Mouse (Mus musculus): ENCODE measurements around the gene Olfr1419. TPM values are rescaled to one million over a fixed set of nuclear protein-coding genes. Genes with fewer than 3 reads are reported as not detected.

Olfr1419 gene
- total and polyA plus RNA-seq, 2 experiments from 2014 or later = not detected

- no peak within 1 kb of the TSS for H3K4me3 ChIP-seq (ENCODE audit: low read depth, low read length)
- H3K27me3 ChIP-seq (ENCODE audit: control insufficient read depth, insufficient read depth, low read length) = no peaks in the 10 kb centered on the region
- H3K4me2 ChIP-seq (ENCODE audit: low read depth, low read length) = no peak within 1 kb of the TSS
- no peaks in the 10 kb centered on the region for H3K4me1 ChIP-seq (ENCODE audit: control insufficient read depth, insufficient read depth)
- H3K27ac ChIP-seq (ENCODE audit: low read depth) = no peak within 1 kb of the TSS
- H3K9ac ChIP-seq (replicated peaks; ENCODE audit: low read depth, low read length) = no peak within 1 kb of the TSS
- no peaks in the 10 kb centered on the region for H3K36me3 ChIP-seq (replicated peaks; ENCODE audit: control insufficient read depth, insufficient read depth, low read length)
- TF ChIP-seq EP300 (IDR thresholded peaks at IDR 0.05; ENCODE audit: low read depth) = no peak
- no peak for TF ChIP-seq CTCF (IDR thresholded peaks at IDR 0.05; ENCODE audit: low read depth)
- no peaks in the 10 kb centered on the region for H3K9me3 ChIP-seq (replicated peaks; ENCODE audit: control insufficient read depth, low read length)
- 84% methylated on average over 1 of the region's 1 CpGs for WGBS
- DNase-seq (ENCODE audit: low spot score) = no peak
- no peak for ATAC-seq (ENCODE audit: insufficient read depth, low read depth)
Measured at GRCm38 (mm10) chr19:11860966-11861365, 13.9 kb downstream of the Olfr1419 start, which contains the start of gene Olfr1418. TSS of gene Olfr1418 (minus strand) at chr19:11861066.

- ATAC-seq (ENCODE audit: insufficient read depth, low read depth) (no peak), DNase-seq (ENCODE audit: low spot score) (no peak)
- no peak overlapping the region for H3K9ac ChIP-seq (replicated peaks; ENCODE audit: low read depth, low read length)
- H3K27ac ChIP-seq (ENCODE audit: low read depth) = no peak overlapping the region
- no peak for TF ChIP-seq EP300 (IDR thresholded peaks at IDR 0.05; ENCODE audit: low read depth)
- no peak for TF ChIP-seq CTCF (IDR thresholded peaks at IDR 0.05; ENCODE audit: low read depth)
- H3K36me3 ChIP-seq (replicated peaks; ENCODE audit: control insufficient read depth, insufficient read depth, low read length) = no peaks in the 10 kb centered on the region
- H3K4me2 ChIP-seq (ENCODE audit: low read depth, low read length) = no peak overlapping the region
- no peaks in the 10 kb centered on the region for H3K27me3 ChIP-seq (ENCODE audit: control insufficient read depth, insufficient read depth, low read length)
- H3K4me1 ChIP-seq (ENCODE audit: control insufficient read depth, insufficient read depth) = no peaks in the 10 kb centered on the region
- H3K4me3 ChIP-seq (ENCODE audit: low read depth, low read length) = no peak overlapping the region
- WGBS = 60% methylated on average over 6 of the region's 6 CpGs
- no peaks in the 10 kb centered on the region for H3K9me3 ChIP-seq (replicated peaks; ENCODE audit: control insufficient read depth, low read length)
Measured at GRCm38 (mm10) chr19:11856506-11856905, 18.4 kb downstream of the Olfr1419 start.

- no peak overlapping the region for H3K9ac ChIP-seq (replicated peaks; ENCODE audit: low read depth, low read length)
- 76% methylated on average over 2 of the region's 2 CpGs for WGBS
- no peaks in the 10 kb centered on the region for H3K36me3 ChIP-seq (replicated peaks; ENCODE audit: control insufficient read depth, insufficient read depth, low read length)
- H3K4me1 ChIP-seq (ENCODE audit: control insufficient read depth, insufficient read depth) = no peaks in the 10 kb centered on the region
- DNase-seq (ENCODE audit: low spot score) = no peak
- H3K4me2 ChIP-seq (ENCODE audit: low read depth, low read length) = no peak overlapping the region
- H3K4me3 ChIP-seq (ENCODE audit: low read depth, low read length) = no peak overlapping the region
- no peak for ATAC-seq (ENCODE audit: insufficient read depth, low read depth)
- TF ChIP-seq CTCF (IDR thresholded peaks at IDR 0.05; ENCODE audit: low read depth) = no peak
- H3K27me3 ChIP-seq (ENCODE audit: control insufficient read depth, insufficient read depth, low read length) = no peaks in the 10 kb centered on the region
- no peaks in the 10 kb centered on the region for H3K9me3 ChIP-seq (replicated peaks; ENCODE audit: control insufficient read depth, low read length)
- H3K27ac ChIP-seq (ENCODE audit: low read depth) = no peak overlapping the region
Measured at GRCm38 (mm10) chr19:11854821-11855220, 20.1 kb downstream of the Olfr1419 start.

- no peak overlapping the region for H3K27ac ChIP-seq (ENCODE audit: low read depth)
- WGBS = 16% methylated on average over 4 of the region's 4 CpGs
- H3K4me2 ChIP-seq (ENCODE audit: low read depth, low read length) = no peak overlapping the region
- no peak for DNase-seq (ENCODE audit: low spot score)
- ATAC-seq (ENCODE audit: insufficient read depth, low read depth) = no peak
- no peaks in the 10 kb centered on the region for H3K4me1 ChIP-seq (ENCODE audit: control insufficient read depth, insufficient read depth)
- no peaks in the 10 kb centered on the region for H3K27me3 ChIP-seq (ENCODE audit: control insufficient read depth, insufficient read depth, low read length)
- H3K9me3 ChIP-seq (replicated peaks; ENCODE audit: control insufficient read depth, low read length) = no peaks in the 10 kb centered on the region
- TF ChIP-seq EP300 (IDR thresholded peaks at IDR 0.05; ENCODE audit: low read depth) (no peak), CTCF (IDR thresholded peaks at IDR 0.05; ENCODE audit: low read depth) (no peak)
- H3K9ac ChIP-seq (replicated peaks; ENCODE audit: low read depth, low read length) = no peak overlapping the region
- H3K4me3 ChIP-seq (ENCODE audit: low read depth, low read length) = no peak overlapping the region
- no peaks in the 10 kb centered on the region for H3K36me3 ChIP-seq (replicated peaks; ENCODE audit: control insufficient read depth, insufficient read depth, low read length)
Measured at GRCm38 (mm10) chr19:11852652-11853051, 22.3 kb downstream of the Olfr1419 start.

- H3K27me3 ChIP-seq (ENCODE audit: control insufficient read depth, insufficient read depth, low read length) = no peaks in the 10 kb centered on the region
- no peak overlapping the region for H3K4me3 ChIP-seq (ENCODE audit: low read depth, low read length)
- TF ChIP-seq EP300 (IDR thresholded peaks at IDR 0.05; ENCODE audit: low read depth) = no peak
- TF ChIP-seq CTCF (IDR thresholded peaks at IDR 0.05; ENCODE audit: low read depth) = no peak
- no peak overlapping the region for H3K4me2 ChIP-seq (ENCODE audit: low read depth, low read length)
- ATAC-seq (ENCODE audit: insufficient read depth, low read depth) (no peak), DNase-seq (ENCODE audit: low spot score) (no peak)
- H3K9me3 ChIP-seq (replicated peaks; ENCODE audit: control insufficient read depth, low read length) = no peaks in the 10 kb centered on the region
- no peak overlapping the region for H3K27ac ChIP-seq (ENCODE audit: low read depth)
- no peaks in the 10 kb centered on the region for H3K4me1 ChIP-seq (ENCODE audit: control insufficient read depth, insufficient read depth)
- H3K9ac ChIP-seq (replicated peaks; ENCODE audit: low read depth, low read length) = no peak overlapping the region
- 69% methylated on average over 4 of the region's 4 CpGs for WGBS
- no peaks in the 10 kb centered on the region for H3K36me3 ChIP-seq (replicated peaks; ENCODE audit: control insufficient read depth, insufficient read depth, low read length)
Measured at GRCm38 (mm10) chr19:11846333-11846732, 28.6 kb downstream of the Olfr1419 start.

- no peaks in the 10 kb centered on the region for H3K9me3 ChIP-seq (replicated peaks; ENCODE audit: control insufficient read depth, low read length)
- H3K4me1 ChIP-seq (ENCODE audit: control insufficient read depth, insufficient read depth) = no peaks in the 10 kb centered on the region
- TF ChIP-seq EP300 (IDR thresholded peaks at IDR 0.05; ENCODE audit: low read depth) = no peak
- TF ChIP-seq CTCF (IDR thresholded peaks at IDR 0.05; ENCODE audit: low read depth) = no peak
- WGBS = 84% methylated on average over 4 of the region's 4 CpGs
- H3K27ac ChIP-seq (ENCODE audit: low read depth) = no peak within 1 kb of the TSS
- H3K4me2 ChIP-seq (ENCODE audit: low read depth, low read length) = no peak within 1 kb of the TSS
- no peak for ATAC-seq (ENCODE audit: insufficient read depth, low read depth)
- H3K4me3 ChIP-seq (ENCODE audit: low read depth, low read length) = no peak within 1 kb of the TSS
- H3K27me3 ChIP-seq (ENCODE audit: control insufficient read depth, insufficient read depth, low read length) = no peaks in the 10 kb centered on the region
- H3K36me3 ChIP-seq (replicated peaks; ENCODE audit: control insufficient read depth, insufficient read depth, low read length) = no peaks in the 10 kb centered on the region
- no peak for DNase-seq (ENCODE audit: low spot score)
- no peak within 1 kb of the TSS for H3K9ac ChIP-seq (replicated peaks; ENCODE audit: low read depth, low read length)
Measured at GRCm38 (mm10) chr19:11839119-11839518, 35.8 kb downstream of the Olfr1419 start, which contains the start of gene Olfr1417. TSS of gene Olfr1417 (minus strand) at chr19:11839219.

Data from heart, postnatal 0 days (tissue).